Mouse (Mus musculus): ENCODE data around the gene Nras.

- TF ChIP-seq MYOG (IDR thresholded peaks at IDR 0.05; ENCODE audit: control insufficient read depth in 1 of 3, insufficient read depth in 1 of 3, insufficient read length in 2 of 3, low read depth in 2 of 3) (no peak), POLR2A (IDR thresholded peaks at IDR 0.05; ENCODE audit: insufficient read length, low read depth) (no peak), CEBPB (IDR thresholded peaks at IDR 0.05; ENCODE audit: insufficient read depth, poor library complexity, severe bottlenecking) (no peak), TCF12 (IDR thresholded peaks at IDR 0.05; ENCODE audit: insufficient read depth, poor library complexity, severe bottlenecking) (no peak), USF1 (IDR thresholded peaks at IDR 0.05; ENCODE audit: low read depth) (no peak), MYOD1 (IDR thresholded peaks at IDR 0.05; ENCODE audit: control insufficient read depth in 1 of 3, insufficient read length in 2 of 3, low read depth in 2 of 3) (no peak), MAX (IDR thresholded peaks at IDR 0.05; ENCODE audit: low read depth) (no peak), E2F4 (IDR thresholded peaks at IDR 0.05; ENCODE audit: insufficient read depth) (no peak), POLR2AphosphoS2 (IDR thresholded peaks at IDR 0.05; ENCODE audit: insufficient read length, low read depth) (no peak), SRF (IDR thresholded peaks at IDR 0.05; ENCODE audit: control insufficient read depth, insufficient read length, low read depth) (no peak), TCF3 (IDR thresholded peaks at IDR 0.05; ENCODE audit: insufficient read length, low read depth) (no peak)
Observed at GRCm38 (mm10) chr3:103100735-103101134, 42.6 kb downstream of the Nras start.
